Mouse (Mus musculus) T-helper 2 cell (primary cell): Measurements from ENCODE around the gene Milr1.
"Not testable (repeated sequence)": the region's sequence is repeated elsewhere in the genome, so short reads cannot be mapped to it uniquely, and the experiment has no call there.

Experiments
- in situ Hi-C: fragments of 300-600 bp; cut with MboI, MseI; formaldehyde crosslinking; loops from one replicate; pipeline ENCODE4 v1.15.1; 2025; ENCODE audit warnings: high pct_unique_total_duplicates

Gene Milr1

DNA sequence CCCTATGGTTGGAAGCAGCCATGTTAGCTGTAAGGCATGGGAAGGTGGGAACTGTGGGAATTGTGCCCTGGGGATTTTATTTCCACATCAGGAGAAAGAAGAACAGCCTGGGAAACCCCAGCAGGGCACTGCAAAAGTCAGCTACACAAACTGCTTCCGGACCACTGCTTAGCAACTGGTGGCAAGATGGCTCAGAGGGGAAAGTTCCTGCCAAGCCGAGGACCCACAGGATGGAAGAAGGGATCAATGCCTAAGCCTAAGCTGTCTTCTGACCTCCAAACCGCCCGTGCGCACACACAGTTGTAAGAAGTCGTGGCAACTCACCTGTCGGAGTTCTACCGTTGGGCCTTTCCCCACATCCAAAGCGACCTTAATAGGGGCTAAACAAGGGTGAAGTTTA, 22.0 kb downstream of the Milr1 start:
- in situ Hi-C loops = loop anchor here (10.0 kb wide), 1 partner anchor 238 kb away; no protein-coding TSS in a partner anchor

DNA sequence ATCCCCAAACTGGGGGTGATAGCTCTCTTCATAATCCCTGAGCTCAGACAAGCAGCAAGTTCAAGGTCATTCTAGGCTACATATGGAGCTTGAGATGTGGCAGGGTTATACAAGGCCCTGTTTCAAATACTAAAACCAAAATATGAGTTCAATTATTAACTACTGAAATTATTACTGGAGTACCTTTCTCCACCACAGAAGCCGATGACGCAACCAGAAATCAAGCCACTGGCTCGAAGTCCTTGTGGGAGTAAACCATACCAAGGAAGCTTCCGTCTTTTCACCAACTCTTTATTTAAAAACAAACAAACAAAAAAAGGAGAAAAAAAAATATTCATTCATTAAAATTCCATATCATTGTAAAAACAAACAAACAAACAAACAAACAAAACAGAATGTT, 25.9 kb downstream of the Milr1 start:
- in situ Hi-C loops = loop anchor here (10.0 kb wide), 1 partner anchor 242 kb away; no protein-coding TSS in a partner anchor

DNA sequence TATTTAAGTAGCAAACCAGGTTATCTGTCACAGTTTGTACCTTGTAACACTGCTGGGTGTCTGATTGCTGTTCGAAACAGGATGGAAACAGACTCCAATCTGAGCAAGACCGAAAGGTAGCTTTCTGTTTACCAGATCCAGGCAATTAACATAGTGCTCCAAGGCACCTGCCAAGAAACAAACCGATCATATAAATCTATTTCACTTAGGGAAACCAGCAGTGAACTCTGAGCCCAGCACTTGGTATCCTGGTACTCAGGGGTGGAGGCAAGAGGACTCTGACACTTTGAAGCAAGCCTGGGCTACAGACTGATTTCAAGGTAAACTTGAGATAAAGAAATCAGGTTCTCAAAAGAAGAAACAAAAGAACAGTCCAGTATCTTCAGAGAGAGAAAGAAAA, 26.4 kb downstream of the Milr1 start:
- in situ Hi-C loops = loop anchor here (10.0 kb wide), 1 partner anchor 243 kb away; no protein-coding TSS in a partner anchor

DNA sequence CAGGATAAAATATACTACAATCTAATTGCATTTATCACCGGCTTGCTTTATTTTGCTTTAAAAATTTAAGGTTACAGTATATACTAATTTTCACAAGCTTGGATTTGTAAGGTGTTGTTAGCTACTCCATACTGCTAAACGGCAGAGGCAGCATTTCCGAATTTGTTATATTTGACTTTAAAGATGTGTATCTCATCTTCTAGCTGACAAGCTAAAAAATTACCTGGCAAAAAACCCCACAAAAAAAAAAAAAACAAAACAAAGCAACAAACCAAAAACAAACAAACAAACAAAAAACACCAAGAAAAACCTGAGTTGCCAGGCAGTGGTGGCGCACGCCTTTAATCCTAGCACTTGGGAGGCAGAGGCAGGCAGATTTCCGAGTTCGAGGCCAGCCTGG, 27.1 kb downstream of the Milr1 start:
- in situ Hi-C loops = loop anchor here (10.0 kb wide), 1 partner anchor 243 kb away; no protein-coding TSS in a partner anchor

DNA sequence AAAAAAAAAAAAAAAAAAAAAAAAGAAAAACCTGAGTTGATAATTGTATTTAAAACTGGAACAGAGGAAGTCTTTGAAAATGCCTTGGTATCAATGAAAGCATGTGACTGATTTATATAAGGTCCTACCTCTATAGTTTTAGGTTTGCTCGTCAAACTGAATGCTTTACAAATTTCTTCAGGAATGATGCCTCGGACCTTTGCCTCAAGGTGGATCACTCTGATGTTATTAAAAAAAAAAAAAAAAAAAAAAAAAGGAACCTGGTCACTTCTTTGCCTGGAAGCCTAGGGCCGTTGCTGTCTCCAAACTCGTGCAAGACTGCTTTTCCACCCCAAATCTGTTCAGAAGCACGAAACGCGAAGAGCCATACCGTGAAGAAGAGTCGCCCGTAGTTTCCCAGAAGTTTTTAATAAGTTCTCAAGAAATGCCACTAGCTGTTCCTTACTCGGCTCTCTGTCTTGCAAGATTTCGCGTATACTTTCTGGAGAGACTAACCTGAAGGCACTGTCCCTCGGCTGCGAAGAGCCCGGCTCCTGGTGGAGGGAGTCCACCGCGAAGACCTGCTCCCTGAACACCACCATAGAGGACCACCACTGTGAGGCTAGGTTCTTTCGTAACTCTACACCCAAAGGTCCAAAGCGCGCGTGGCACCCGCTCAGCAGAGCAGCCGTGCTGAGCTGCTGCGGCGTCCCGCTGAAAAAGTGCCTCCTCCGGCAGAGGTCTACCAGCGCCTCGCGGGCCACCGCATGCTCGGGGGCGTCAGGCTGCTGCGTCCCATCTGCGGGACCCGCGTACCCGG, 27.8 kb downstream of the Milr1 start:
- in situ Hi-C loops = loop anchor here (10.0 kb wide), 1 partner anchor 244 kb away; no protein-coding TSS in a partner anchor

DNA sequence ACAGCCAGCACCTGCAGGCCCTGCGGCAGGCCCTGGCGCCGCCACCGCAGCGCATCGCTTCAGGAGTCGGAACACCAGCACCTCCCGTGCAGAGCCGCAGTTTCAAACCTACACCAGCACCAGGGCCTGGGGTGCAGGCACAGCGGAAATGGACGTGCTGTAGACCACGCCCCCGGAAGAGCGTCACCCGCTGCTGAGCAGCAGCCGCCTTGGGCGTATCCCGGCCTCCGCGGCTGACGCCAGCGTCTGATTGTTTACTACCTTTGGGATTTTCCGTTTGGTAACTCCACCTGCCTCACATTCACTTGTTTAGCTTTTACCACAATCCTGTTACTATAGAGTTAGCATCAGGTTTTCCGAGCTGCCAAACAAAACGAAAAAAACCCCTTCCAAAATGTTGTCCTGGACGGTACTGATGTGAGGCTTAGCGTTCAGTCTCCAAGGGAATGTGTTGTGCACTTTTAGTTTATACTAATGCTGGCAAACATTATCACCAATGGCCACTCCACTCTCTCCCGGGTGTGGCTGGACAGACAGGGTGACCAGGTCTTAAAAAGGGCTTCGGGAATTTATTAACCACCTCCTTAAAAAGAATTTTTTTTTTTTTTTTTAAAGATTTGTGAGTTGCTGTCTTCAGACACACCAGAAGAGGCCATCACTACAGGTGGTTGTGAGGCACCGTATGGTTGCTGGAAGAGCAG, 28.5 kb downstream of the Milr1 start, which contains the start of gene Polg2:
Gene Polg2 (minus strand): TSS at position 150 of the 701 bp plus-strand sequence.
- in situ Hi-C loops = loop anchor here (10.0 kb wide), 1 partner anchor 245 kb away; no protein-coding TSS in a partner anchor

DNA sequence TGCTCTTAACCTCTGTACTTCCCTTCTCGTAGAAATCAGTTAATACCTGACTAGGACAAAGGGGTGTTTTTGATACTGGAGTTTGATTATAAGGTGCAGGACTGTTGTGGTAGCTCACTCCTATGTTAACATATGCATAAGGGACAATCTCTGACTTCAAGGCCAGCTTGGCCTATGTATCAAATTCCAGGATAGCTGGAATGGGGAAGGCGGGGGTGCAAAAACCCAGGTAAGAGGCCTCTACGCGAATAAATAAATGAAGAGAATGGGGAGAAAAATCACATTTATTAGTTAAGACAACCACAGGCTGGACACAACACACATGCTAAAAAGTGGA, 29.0 kb downstream of the Milr1 start:
- in situ Hi-C loops = no loop called here

DNA sequence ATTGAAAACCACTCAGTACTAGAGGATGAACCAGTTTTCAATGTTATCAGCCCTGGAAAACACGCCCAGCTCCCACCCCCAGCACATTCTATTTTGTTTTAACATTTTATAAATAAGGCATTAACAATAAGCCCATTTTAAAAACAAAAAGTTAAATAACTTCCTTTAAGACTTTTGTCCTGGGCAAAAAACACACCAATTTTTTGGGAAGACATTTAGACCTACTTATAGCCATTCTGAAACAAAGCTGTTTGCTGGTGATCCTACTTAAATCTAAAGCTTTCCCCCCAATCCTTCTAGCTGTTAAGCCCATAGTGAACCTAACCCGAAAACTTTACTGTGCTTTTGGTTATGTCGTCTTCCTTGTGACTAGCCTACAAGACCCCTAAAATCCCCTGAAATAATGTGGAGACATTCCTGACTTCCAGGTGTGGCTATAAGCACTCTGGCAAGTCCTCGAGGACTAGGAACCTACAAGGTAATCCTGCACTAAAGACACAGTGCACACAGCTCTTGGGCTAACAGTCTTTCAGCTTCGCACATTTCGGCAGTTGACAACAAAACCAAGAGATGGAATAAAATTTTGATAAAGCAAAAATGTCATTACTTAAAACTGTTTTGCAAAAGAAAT, 29.7 kb downstream of the Milr1 start:
- in situ Hi-C loops = no loop called here

DNA sequence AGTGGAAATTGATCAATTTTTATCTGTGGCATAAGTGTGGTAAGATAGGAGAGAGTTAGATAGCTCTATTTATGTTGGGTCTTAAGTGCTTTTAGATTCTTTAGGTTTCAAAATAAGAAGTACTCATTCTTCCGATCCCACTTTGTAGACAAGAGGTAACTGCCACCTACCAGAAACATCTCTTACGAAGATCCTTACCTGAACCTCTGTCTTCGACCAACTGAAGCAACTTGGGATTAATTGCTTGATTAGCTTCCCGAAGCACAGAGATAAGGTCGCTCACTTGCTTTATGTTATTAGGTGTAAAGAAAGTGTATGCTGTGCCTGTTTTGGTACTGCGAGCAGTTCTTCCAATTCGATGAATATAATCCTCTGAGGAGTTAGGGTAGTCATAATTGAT, 31.2 kb downstream of the Milr1 start:
- in situ Hi-C loops = not testable (repeated sequence)

DNA sequence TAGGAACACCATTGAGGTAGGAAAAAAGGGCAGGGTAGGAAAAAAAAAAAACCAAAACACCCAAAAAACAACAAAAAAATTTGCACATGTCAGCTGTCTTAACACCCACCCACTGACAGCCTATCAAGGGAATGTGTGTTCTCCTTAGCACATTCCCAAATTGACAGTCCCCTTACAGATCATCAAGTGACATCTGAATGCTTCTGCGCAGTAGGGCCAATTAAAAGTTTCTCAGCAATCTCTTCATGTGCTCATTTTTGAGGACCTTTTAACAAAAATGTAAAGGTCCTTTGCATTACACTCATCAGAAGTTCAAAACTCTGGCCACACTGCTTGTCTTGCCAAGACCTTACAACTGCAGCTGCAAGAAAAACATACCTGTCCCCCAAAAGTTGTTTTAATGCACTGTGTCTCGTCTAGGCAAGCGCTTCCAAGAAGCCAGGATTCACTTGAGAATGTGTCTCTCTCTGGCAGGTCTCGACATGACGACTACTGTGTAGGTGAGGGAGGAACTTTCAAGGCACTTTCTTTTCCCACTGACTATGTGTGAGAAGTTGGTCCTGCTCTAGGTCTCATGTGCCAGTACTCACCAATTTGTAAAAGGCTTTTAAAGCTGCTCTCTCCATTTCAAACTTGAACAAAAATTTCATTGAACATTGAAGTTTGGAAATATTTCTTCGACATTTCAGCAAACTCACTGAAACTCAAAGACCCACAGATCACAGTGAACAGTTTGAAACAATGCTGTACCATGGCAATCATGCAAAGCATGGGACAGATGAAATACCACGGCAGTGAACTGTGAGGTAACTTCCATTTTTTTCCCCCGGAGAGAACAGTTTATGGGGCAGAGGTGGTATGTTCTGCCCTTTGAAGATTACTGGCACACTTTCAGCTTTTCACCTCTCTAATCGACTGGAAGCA, 32.1 kb downstream of the Milr1 start:
- in situ Hi-C loops = no loop called here

DNA sequence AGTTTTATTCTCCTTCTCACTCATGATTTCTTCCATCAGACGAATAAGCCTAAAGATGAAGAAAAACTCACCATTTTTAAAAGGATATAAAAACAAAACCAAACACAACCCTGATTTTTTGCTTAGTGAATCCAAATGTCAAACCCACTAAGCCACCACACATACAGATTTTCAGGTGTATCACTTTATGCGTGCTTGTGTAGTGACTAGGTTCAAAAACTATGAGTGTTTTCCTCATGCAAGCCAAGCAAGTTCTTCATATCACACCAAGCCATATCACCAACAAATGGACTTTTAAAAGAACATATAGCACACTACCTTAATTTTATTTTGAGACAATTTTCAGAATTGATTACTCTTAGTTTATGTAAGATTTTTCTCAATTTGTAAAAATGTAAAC, 33.5 kb downstream of the Milr1 start:
- in situ Hi-C loops = no loop called here

DNA sequence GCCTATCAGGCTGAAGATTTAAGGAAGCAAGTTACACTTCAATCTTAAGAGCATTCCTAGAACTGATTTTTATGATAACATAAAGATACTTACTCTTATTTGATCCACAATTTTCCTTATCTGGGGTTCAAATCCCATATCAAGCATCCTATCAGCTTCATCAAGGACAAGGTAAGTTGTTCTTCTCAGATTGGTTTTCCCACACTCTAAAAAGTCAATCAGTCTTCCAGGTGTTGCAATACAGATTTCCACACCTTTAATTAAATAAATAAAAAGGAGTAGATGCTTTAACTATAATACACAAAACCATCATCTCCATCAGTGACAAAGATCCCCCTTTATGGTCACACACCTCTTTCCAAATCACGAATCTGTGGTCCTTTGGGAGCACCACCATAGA, 34.0 kb downstream of the Milr1 start:
- in situ Hi-C loops = no loop called here

DNA sequence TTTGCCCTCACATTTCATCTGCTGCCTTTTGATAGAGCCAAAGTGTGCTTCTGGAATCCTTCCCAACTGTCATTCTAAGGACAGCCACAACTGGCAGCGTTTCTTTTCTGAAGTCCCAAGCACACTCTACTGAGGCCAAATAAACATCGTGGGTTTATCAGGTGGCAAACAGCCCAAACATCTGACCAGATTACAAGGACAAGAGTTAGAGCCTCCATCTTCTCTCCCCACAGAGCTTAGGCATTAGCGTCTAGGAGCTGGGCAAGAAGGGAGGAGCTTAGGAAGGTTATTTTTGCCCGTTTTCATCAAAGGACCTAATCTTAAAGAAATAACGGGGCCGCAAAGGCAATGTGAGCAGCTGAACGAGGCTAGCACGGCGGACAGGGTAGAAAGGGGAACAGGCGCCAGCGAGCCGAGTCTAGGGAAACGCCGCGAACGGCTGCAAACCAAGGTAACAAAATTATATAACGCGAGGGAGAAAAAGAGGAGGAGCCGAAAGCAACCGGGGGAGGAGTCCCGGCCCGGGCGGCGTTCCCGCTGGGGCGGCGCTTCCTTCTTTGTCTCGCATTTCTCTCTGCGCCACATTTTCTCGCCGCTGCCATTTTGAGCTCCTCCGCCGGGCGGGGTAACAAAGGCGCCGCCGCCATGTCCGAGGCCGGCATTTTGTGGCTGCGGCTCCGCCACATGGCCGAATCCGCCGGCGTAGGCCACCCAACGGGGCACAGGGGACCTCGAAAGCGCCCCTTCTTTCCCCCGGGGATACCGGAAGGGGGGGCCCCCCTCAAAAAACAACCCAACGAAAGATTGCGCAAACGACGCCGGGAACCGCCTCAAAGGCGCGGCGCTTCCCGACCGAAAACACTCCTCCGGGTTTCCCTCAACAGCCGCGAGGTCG, 36.4 kb downstream of the Milr1 start:
- in situ Hi-C loops = no loop called here

DNA sequence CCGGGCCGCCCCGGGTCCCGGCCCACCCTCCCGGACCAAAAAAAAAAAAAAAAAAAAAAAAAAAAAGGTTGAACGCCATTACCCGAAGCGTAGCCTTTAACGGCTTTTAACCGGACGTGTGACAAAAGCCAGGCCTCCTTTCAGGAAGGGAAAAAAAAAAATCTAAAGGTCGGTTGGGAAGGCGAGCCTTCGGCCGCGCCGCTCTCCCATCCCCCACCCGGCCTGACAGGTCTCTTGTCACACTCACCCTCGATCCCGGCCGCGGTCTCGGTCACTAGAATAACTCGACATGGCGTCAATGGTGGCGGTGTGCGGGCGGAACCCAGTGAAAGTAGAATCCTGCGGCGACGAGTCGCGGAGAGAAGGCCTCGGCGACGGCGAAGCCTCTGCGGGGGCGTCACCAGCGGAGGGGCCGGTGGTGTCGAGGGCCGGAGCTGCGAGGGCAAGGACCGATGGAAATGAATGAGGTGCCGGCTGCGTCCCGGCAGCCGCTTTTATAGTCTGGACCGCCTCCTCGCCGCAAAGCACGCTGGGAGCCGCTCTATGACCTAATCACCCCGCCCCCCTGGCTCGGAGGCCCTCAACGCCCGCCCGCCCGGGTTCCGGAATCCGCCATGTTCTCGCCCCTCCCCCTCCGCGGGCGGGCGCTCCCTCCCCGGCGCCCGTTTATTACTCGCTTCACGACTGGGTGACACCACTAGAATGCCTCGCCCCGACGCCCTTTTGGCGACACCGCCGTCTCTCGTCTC, 37.2 kb downstream of the Milr1 start:
- in situ Hi-C loops = no loop called here

DNA sequence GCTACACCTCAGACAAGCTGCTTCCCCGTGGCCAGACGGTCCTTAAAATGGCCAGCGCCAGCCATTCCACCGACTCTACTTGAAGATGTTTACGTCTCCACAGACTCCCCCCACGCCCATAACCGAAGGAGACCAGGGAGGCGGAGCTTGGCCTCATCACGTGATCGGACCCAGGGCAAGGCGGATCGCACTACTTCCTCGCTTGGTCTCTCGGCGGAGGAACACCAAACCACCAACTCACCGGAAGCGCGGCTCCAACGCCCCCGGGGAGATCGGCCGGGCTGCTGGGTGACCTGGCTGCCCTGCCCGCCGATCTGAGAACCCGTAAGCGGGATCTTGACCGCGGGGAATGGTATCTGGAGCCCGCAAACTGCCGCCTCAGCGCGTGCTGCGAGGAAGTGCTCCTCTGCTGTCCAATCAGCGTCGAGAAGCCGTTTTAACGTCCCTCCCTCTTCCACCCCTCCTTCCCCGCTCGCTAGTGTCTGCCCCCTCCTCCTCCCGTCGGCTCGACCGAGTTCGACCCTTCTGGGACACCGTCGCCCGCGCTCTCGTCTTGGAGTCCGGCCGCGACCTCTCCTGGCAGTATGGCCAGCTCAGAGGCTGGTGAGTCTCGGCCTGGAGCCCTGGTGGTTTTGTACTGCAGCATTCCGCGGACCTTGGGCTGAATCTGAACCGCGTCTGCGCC, 37.9 kb downstream of the Milr1 start, which contains the start of the genes Ddx5 and Cep95:
Gene Ddx5 (minus strand): TSS at position 411 of the 685 bp plus-strand sequence.
Gene Cep95 (plus strand): TSS at position 478 of the 685 bp plus-strand sequence.
- in situ Hi-C loops = no loop called here

DNA sequence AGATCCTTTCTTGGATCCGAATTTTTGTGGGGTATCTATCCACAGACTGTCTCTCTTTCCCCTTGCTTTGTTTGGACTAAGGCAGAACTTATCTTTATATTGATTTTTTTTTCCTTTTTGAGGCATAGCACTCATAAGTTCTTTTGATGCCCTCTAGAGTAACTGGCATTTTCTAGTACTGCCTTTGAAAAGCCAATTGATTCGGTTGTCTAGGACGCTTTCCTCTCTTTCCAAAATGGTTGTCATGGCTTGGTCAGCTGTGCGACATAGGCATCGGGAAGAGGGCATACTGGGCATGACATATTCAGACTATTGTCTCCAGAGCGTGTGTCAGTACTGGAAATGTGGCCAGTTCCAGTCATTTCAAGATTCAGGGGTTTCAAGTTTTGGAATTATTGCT, 38.6 kb downstream of the Milr1 start:
- in situ Hi-C loops = no loop called here

DNA sequence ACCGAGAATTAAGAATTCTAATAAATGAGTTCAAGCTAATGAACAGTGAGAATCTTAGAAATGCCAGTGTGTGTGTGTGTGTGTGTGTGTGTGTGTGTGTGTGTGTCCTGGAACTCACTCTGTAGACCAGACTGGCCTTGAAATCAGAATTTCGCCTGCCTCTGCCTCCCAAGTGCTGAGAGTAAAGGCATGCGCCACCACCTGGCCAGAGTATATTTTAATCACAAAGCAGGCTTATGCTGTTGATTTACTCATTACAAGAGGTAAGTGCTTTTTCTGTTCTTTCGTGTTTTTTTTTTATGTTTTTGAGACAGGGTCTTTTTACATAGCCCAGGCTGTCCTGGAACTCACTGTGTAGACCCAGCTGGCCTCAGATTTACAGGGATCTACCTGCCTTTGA, 42.8 kb downstream of the Milr1 start:
- in situ Hi-C loops = no loop called here

DNA sequence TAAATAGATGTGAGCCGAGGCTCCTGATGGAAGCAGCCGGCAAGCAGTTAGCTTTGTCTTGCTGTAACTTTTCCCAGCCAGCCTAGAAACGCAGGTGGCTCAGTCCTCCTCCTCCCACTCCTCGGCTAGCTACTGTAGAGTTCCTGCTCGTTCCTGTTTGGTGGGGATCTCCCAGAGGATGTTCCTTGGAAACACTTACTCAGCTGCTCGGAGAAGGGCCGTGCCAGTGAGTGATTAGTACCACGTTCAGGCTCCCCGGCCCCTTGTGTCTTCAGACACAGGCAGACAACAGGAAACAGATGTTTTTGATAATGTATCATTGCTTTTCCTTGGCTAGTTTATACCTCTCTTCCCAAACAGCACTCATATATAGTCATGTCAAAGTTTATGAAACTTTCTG, 44.7 kb downstream of the Milr1 start:
- in situ Hi-C loops = no loop called here
